Mouse (Mus musculus): Measurements from ENCODE around the gene Macrod1. TPM values are rescaled to one million over a fixed set of nuclear protein-coding genes. Genes with fewer than 3 reads are reported as not detected.
A peak's percentile ranks its signal among the peaks of the same experiment; 100 is the strongest.

Macrod1 gene
- polyA plus RNA-seq, 1 experiment from 2014 or later: 5.3 TPM

DNA sequence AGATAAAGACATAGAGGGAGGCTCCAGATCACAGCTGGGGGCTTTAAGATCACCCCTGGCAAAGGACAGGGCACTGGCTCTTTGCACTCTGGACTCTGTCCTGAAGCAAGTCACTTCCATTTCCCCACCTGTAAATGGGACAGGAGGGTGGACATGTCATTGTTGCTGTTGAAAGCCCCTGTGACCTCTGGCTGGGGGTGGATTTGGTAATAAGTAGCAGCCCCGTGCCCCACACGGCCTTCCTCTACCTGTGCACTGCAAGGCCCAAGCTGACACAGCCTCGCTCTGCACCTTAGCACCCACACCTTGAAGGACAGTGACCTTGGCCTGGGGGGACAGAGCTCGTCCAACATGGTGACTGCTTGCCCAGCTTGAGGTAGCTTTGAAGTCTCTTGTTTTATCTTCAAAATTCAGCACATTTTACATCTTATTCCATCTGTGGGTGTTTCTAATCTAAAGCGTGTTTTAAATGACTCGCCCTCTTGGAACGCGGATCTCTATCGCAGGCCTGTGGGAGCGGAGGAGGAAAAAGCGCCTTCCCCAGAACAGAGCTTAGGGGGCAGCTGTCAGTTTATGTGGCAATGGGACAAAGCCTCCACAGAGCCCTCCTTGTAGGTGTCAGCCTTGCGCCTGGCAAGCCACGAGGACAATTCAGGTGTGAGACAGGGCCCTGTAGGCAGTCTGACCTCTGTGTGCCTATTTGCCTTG lies 121.3 kb downstream of the Macrod1 start:
- no peak overlapping the region for H3K4me3 ChIP-seq (replicated peaks; ENCODE audit: low read length)
- H3K4me1 ChIP-seq (replicated peaks; ENCODE audit: control insufficient read depth, insufficient read depth, low read length): peaks cover 45% of the 10 kb centered on the region
- H3K4me2 ChIP-seq (ENCODE audit: low read length): no peak overlapping the region
- H3K27ac ChIP-seq (ENCODE audit: low read length): no peak overlapping the region
- no peaks in the 10 kb centered on the region for H3K36me3 ChIP-seq (ENCODE audit: control insufficient read depth, insufficient read depth)
- 40% methylated on average over 13 of the region's 13 CpGs for WGBS
- H3K27me3 ChIP-seq (replicated peaks; ENCODE audit: control insufficient read depth, insufficient read depth, low read length): no peaks in the 10 kb centered on the region
- H3K9me3 ChIP-seq (ENCODE audit: control insufficient read depth, low read length): no peaks in the 10 kb centered on the region
- peak; percentile 10 for ATAC-seq
- H3K9ac ChIP-seq (replicated peaks; ENCODE audit: low read depth, low read length): no peak overlapping the region

DNA sequence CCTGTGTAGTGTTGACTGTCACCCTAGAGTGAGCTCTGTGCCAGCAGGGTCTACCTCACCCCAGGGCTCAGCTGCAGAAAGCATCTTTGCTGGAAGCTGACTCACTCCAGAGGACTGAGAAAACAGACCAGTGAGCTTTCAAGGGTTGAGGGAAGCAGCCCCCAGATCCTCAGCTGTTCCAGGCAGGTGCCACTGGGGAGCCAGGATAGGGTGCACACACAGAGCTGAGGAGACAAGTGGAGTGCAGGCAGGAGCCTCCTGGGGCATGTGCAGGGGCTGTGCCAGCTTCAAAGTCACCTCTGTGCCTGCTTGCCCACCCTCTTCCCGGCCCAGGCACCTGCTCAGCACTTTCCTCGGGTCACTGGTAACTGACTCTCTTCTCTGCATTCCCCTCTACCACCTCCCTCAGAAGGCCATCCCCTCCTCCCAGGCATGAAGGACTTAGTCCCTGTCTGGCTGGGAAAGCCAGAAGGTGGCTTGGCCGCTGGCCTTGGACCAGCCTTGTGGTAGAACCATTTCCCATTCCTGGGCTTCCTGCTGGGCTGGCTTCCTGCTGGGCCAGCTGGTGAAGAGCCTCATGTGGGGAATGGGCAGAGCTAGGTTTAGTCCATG lies 122.3 kb downstream of the Macrod1 start:
- Histone ChIP-seq H3K36me3 (ENCODE audit: control insufficient read depth, insufficient read depth) (no peaks in the 10 kb centered on the region), H3K4me2 (ENCODE audit: low read length) (no peak overlapping the region), H3K27me3 (replicated peaks; ENCODE audit: control insufficient read depth, insufficient read depth, low read length) (no peaks in the 10 kb centered on the region), H3K4me1 (replicated peaks; ENCODE audit: control insufficient read depth, insufficient read depth, low read length) (peaks cover 51% of the 10 kb centered on the region), H3K27ac (ENCODE audit: low read length) (no peak overlapping the region), H3K9ac (replicated peaks; ENCODE audit: low read depth, low read length) (no peak overlapping the region), H3K9me3 (ENCODE audit: control insufficient read depth, low read length) (no peaks in the 10 kb centered on the region), H3K4me3 (replicated peaks; ENCODE audit: low read length) (no peak overlapping the region)
- ATAC-seq: peak; percentile 12; the same call in 1 of the 2 replicates
- 48% methylated on average over 3 of the region's 3 CpGs for WGBS

GRCm38 (mm10) chr19:7180756-7181405 lies 124.3 kb downstream of the Macrod1 start:
- Histone ChIP-seq H3K4me3 (replicated peaks; ENCODE audit: low read length) (no peak overlapping the region), H3K27ac (ENCODE audit: low read length) (no peak overlapping the region), H3K27me3 (replicated peaks; ENCODE audit: control insufficient read depth, insufficient read depth, low read length) (no peaks in the 10 kb centered on the region), H3K36me3 (ENCODE audit: control insufficient read depth, insufficient read depth) (no peaks in the 10 kb centered on the region), H3K4me2 (ENCODE audit: low read length) (no peak overlapping the region), H3K4me1 (replicated peaks; ENCODE audit: control insufficient read depth, insufficient read depth, low read length) (peaks cover 51% of the 10 kb centered on the region), H3K9ac (replicated peaks; ENCODE audit: low read depth, low read length) (no peak overlapping the region), H3K9me3 (ENCODE audit: control insufficient read depth, low read length) (no peaks in the 10 kb centered on the region)
- no peak for ATAC-seq
- WGBS: 64% methylated on average over 8 of the region's 8 CpGs

- H3K4me1 ChIP-seq (replicated peaks; ENCODE audit: control insufficient read depth, insufficient read depth, low read length): peaks cover 47% of the 10 kb centered on the region
- H3K36me3 ChIP-seq (ENCODE audit: control insufficient read depth, insufficient read depth): no peaks in the 10 kb centered on the region
- no peak overlapping the region for H3K4me2 ChIP-seq (ENCODE audit: low read length)
- no peak for ATAC-seq
- no peak overlapping the region for H3K27ac ChIP-seq (ENCODE audit: low read length)
- no peaks in the 10 kb centered on the region; the same call in 1 of the 2 replicates for H3K27me3 ChIP-seq (replicated peaks; ENCODE audit: control insufficient read depth, insufficient read depth, low read length)
- H3K4me3 ChIP-seq (replicated peaks; ENCODE audit: low read length): no peak overlapping the region
- 27% methylated on average over 7 of the region's 7 CpGs for WGBS
- no peaks in the 10 kb centered on the region for H3K9me3 ChIP-seq (ENCODE audit: control insufficient read depth, low read length)
- H3K9ac ChIP-seq (replicated peaks; ENCODE audit: low read depth, low read length): no peak overlapping the region
These were observed 124.9 kb downstream of the Macrod1 start for GRCm38 (mm10) chr19:7181496-7181895.

DNA sequence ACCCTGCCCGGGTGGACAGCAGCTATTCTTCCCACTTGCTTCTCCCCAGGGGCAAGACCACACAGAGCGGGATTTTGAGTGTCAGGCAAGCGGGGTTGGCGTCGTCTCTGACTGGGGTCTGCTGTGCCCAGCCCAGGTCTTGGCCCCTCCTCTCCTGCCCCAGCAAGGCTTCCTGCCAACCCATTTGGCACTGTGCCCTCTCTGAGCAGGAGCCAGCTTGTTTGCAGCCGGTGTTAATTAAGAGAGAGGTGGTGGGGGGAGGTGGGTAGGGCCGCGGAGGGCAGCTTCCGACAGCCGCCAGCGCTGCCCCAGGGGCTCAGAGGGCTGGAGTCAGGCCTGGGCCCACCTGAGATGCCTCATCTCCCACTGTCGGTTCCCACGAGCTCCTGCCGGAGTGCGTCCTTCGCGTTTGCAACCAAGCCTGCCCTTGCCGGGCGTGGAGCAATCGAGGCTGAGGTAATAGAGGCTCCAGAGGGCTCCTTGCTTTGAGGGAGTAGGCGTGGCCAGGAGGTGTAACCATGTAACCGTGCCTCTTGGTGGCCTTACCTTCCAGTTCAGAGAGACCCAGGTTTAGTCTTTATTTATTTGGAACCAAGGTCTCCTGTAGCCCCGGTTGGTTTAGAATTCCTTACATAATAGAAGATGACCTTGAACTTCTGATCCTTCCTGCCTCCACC lies 125.8 kb downstream of the Macrod1 start:
- H3K36me3 ChIP-seq (ENCODE audit: control insufficient read depth, insufficient read depth): no peaks in the 10 kb centered on the region
- no peaks in the 10 kb centered on the region for H3K9me3 ChIP-seq (ENCODE audit: control insufficient read depth, low read length)
- H3K9ac ChIP-seq (replicated peaks; ENCODE audit: low read depth, low read length): peak overlapping the region; percentile 47
- H3K4me2 ChIP-seq (ENCODE audit: low read length): peak overlapping the region; percentile 38
- peak; percentile 81 for ATAC-seq
- peaks cover 47% of the 10 kb centered on the region for H3K4me1 ChIP-seq (replicated peaks; ENCODE audit: control insufficient read depth, insufficient read depth, low read length)
- 0 out of 2 replicates have a peak overlapping the region, but pooled peaks have one; percentile 15 for H3K27ac ChIP-seq (ENCODE audit: low read length)
- no peaks in the 10 kb centered on the region; the same call in 1 of the 2 replicates for H3K27me3 ChIP-seq (replicated peaks; ENCODE audit: control insufficient read depth, insufficient read depth, low read length)
- H3K4me3 ChIP-seq (replicated peaks; ENCODE audit: low read length): no peak overlapping the region
- WGBS: 3% methylated on average over 23 of the region's 23 CpGs

GRCm38 (mm10) chr19:7183419-7183818 lies 126.8 kb downstream of the Macrod1 start:
- Histone ChIP-seq H3K9ac (replicated peaks; ENCODE audit: low read depth, low read length) (no peak overlapping the region), H3K27me3 (replicated peaks; ENCODE audit: control insufficient read depth, insufficient read depth, low read length) (peaks cover 2% of the 10 kb centered on the region; the same call in 1 of the 2 replicates), H3K4me2 (ENCODE audit: low read length) (no peak overlapping the region), H3K4me1 (replicated peaks; ENCODE audit: control insufficient read depth, insufficient read depth, low read length) (peaks cover 39% of the 10 kb centered on the region), H3K9me3 (ENCODE audit: control insufficient read depth, low read length) (no peaks in the 10 kb centered on the region), H3K36me3 (ENCODE audit: control insufficient read depth, insufficient read depth) (no peaks in the 10 kb centered on the region), H3K4me3 (replicated peaks; ENCODE audit: low read length) (no peak overlapping the region), H3K27ac (ENCODE audit: low read length) (no peak overlapping the region)
- WGBS: 15% methylated on average over 11 of the region's 11 CpGs
- ATAC-seq: no peak

GRCm38 (mm10) chr19:7185059-7185458 lies 128.4 kb downstream of the Macrod1 start:
- H3K4me1 ChIP-seq (replicated peaks; ENCODE audit: control insufficient read depth, insufficient read depth, low read length): peaks cover 38% of the 10 kb centered on the region
- H3K4me3 ChIP-seq (replicated peaks; ENCODE audit: low read length): no peak overlapping the region
- WGBS: 41% methylated on average over 4 of the region's 4 CpGs

DNA sequence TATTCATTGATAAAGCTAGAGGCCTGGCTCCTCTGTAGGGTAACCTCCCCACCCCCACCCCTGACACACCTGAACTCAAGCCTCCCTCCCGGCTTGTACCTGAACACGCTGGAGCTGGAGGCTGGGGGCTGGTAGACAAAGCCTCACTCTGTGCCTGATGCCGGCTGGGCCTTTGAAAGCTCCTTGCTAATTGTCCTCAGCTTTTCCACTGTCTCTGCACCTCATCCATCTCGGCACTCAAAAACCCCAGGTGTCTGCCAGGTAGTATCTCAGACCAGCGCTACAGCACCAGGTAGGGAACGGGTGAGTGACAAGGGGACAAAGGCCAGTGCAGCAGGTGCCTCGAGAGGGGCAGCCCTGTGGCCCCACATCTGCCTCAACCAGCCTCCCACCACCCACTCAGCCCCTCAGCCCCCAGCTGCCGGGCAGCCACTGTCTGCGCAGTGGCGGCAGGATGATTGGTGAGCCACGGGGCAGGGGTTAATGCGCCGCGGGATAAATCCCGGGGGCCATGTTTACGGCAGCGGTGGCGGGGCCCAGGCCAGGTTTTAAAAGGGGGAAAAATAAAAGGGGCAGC lies 129.2 kb downstream of the Macrod1 start:
- Histone ChIP-seq H3K9me3 (ENCODE audit: control insufficient read depth, low read length) (no peaks in the 10 kb centered on the region), H3K36me3 (ENCODE audit: control insufficient read depth, insufficient read depth) (no peaks in the 10 kb centered on the region), H3K27me3 (replicated peaks; ENCODE audit: control insufficient read depth, insufficient read depth, low read length) (peaks cover 2% of the 10 kb centered on the region; the same call in 1 of the 2 replicates), H3K4me1 (replicated peaks; ENCODE audit: control insufficient read depth, insufficient read depth, low read length) (peaks cover 37% of the 10 kb centered on the region), H3K4me2 (ENCODE audit: low read length) (no peak overlapping the region), H3K9ac (replicated peaks; ENCODE audit: low read depth, low read length) (no peak overlapping the region), H3K27ac (ENCODE audit: low read length) (no peak overlapping the region), H3K4me3 (replicated peaks; ENCODE audit: low read length) (no peak overlapping the region)
- 14% methylated on average over 18 of the region's 18 CpGs for WGBS
- ATAC-seq: no peak

More at GRCm38 (mm10) chr19:7185059-7185458, 128.4 kb downstream of the Macrod1 start:
- Histone ChIP-seq H3K9me3 (ENCODE audit: control insufficient read depth, low read length) (no peaks in the 10 kb centered on the region), H3K27ac (ENCODE audit: low read length) (no peak overlapping the region), H3K36me3 (ENCODE audit: control insufficient read depth, insufficient read depth) (no peaks in the 10 kb centered on the region), H3K27me3 (replicated peaks; ENCODE audit: control insufficient read depth, insufficient read depth, low read length) (peaks cover 2% of the 10 kb centered on the region; the same call in 1 of the 2 replicates), H3K9ac (replicated peaks; ENCODE audit: low read depth, low read length) (no peak overlapping the region), H3K4me2 (ENCODE audit: low read length) (no peak overlapping the region)
- ATAC-seq: no peak

Data from forebrain, embryonic 16.5 days (tissue).